Mouse (Mus musculus) embryo, embryonic 11 days (tissue): Measurements from ENCODE around the gene Gm14435.
"Not testable (repeated sequence)": the region's sequence is repeated elsewhere in the genome, so short reads cannot be mapped to it uniquely, and the experiment has no call there.

Experiments
- DNase-seq: peaks from one replicate; pipeline ENCODE4 v3.0.0-alpha.2; 2015

Gene Gm14435

GRCm38 (mm10) chr2:176423294-176423693, at the start of gene Gm14435:
Gm14435 (plus strand) TSS chr2:176423594.
- not testable (repeated sequence) for DNase-seq
